Mouse (Mus musculus): ENCODE results near the gene Tex33. TPM values are rescaled to one million over a fixed set of nuclear protein-coding genes. Genes with fewer than 3 reads are reported as not detected.

The Tex33 gene
- total RNA-seq, 2 experiments from 2014 or later, result 0.43 TPM; not detected in 1

Small RNA genes lying within 50 kb of the gene (microRNA-seq; reads per million reads assigned to microRNA genes)
- gene Mir7676-2, result 0 reads per million in 2 experiments

Other genes with a start within 250 kb of the Tex33 start
- gene Ift27, start 221.8 kb downstream of the Tex33 start, total RNA-seq (2021), result 10 to 100 TPM; 26.4 to 31.2 TPM
- gene Pvalb, start 189.5 kb downstream of the Tex33 start, total RNA-seq (2021), result 10 to 100 TPM; 34.6 to 34.9 TPM
- 1 to 10 TPM in 1 of 2 experiments, not detected in 1; 1.7 TPM for gene Ncf4, start 151.1 kb downstream of the Tex33 start, total RNA-seq (2021)
- 1 to 10 TPM; 2.3 to 2.7 TPM for gene Csf2rb2, start 90.2 kb downstream of the Tex33 start, total RNA-seq (2021)
- gene Csf2rb, start 70.2 kb downstream of the Tex33 start, total RNA-seq (2021), result 1 to 10 TPM; 3.3 to 3.8 TPM
- 10 to 100 TPM; 35.4 to 45.6 TPM for gene Tst, start 10.0 kb upstream of the Tex33 start, total RNA-seq (2021)
- gene Mpst, start 10.5 kb upstream of the Tex33 start, total RNA-seq (2021), result 10 to 100 TPM; 39.5 to 41.9 TPM
- gene Kctd17, start 32.7 kb upstream of the Tex33 start, total RNA-seq (2021), result 100 to 1,000 TPM; 254 to 262 TPM
- not detected for gene Tmprss6, start 72.7 kb upstream of the Tex33 start, total RNA-seq (2021)
- under 1 TPM; 0.07 to 0.12 TPM for gene Il2rb, start 99.4 kb upstream of the Tex33 start, total RNA-seq (2021)
- 10 to 100 TPM; 10.8 to 12.0 TPM for gene C1qtnf6, start 135.5 kb upstream of the Tex33 start, total RNA-seq (2021)
- gene Sstr3, start 148.8 kb upstream of the Tex33 start, total RNA-seq (2021), result 10 to 100 TPM; 22.9 to 23.9 TPM
- gene Rac2, start 176.9 kb upstream of the Tex33 start, total RNA-seq (2021), result 1 to 10 TPM; 2.5 to 3.5 TPM
- gene Cyth4, start 201.1 kb upstream of the Tex33 start, total RNA-seq (2021), result 10 to 100 TPM; 16.9 to 18.0 TPM